In genomic region chr19:41282216-41282615, GRCm38 (mm10) we compare ENCODE assay signal across 15 mouse cellular contexts.
"Had no signal": no experiment of that assay in that cellular context is flagged by ENCODE, and none has a peak within 500 bp of the region (broad histone marks: within the 10 kb centered on the region; RNA-seq: fewer than 3 reads in every experiment).

No protein-coding gene starts in this region.

- H3K9ac ChIP-seq: liver, embryonic 13.5 days; midbrain, embryonic 13.5 days; neural tube, embryonic 13.5 days had no signal

- H3K27ac ChIP-seq: kidney, postnatal 0 days; left cerebral cortex, adult 2 months; liver, embryonic 13.5 days; midbrain, embryonic 10.5 days; neural tube, embryonic 13.5 days had no signal

- H3K4me2 ChIP-seq: liver, embryonic 13.5 days; midbrain, embryonic 13.5 days; neural tube, embryonic 13.5 days had no signal

- H3K9me3 ChIP-seq: liver, embryonic 13.5 days; midbrain, embryonic 10.5 days; midbrain, embryonic 13.5 days; neural tube, embryonic 13.5 days had no signal

- ATAC-seq: midbrain, embryonic 13.5 days; midbrain, embryonic 16.5 days had no signal

- H3K4me3 ChIP-seq: left cerebral cortex, adult 2 months; liver, embryonic 13.5 days; midbrain, embryonic 10.5 days; midbrain, embryonic 13.5 days; myocyte; neural tube, embryonic 13.5 days had no signal

- H3K4me1 ChIP-seq: midbrain, embryonic 10.5 days had no signal

- DNase-seq: kidney, adult 9 months; layer of hippocampus, postnatal 36 days; liver, embryonic 13.5 days; lung, adult 2 months; lung, postnatal 14 days; lung, postnatal 4 days; thymus, adult 18-20 months; thymus, postnatal 36 days had no signal

- H3K36me3 ChIP-seq: liver, embryonic 13.5 days; midbrain, embryonic 10.5 days; midbrain, embryonic 13.5 days; neural tube, embryonic 13.5 days had no signal
